Mouse (Mus musculus) telencephalon, adult 2 months (tissue): ENCODE data around the gene Gng7.

Experiments
- DNase-seq: peaks from one replicate; pipeline ENCODE4 v3.0.0-alpha.2; 2011; ENCODE audit warnings: low read depth, low spot score

Gng7 gene

GRCm38 (mm10) chr10:80929299-80930226, 85.2 kb downstream of the Gng7 start, which contains the start of gene Gadd45b:
Gadd45b (plus strand) TSS chr10:80930073.
- peak; percentile 97 for DNase-seq

GRCm38 (mm10) chr10:80928586-80929298, 86.0 kb downstream of the Gng7 start:
- DNase-seq = peak; percentile 76

- no peak for DNase-seq
These were observed 89.3 kb downstream of the Gng7 start for GRCm38 (mm10) chr10:80925472-80925871.

GRCm38 (mm10) chr10:80921923-80922322, 92.8 kb downstream of the Gng7 start:
- DNase-seq = no peak

- DNase-seq = peak; percentile 83
These were observed 96.8 kb downstream of the Gng7 start, which contains the start of gene Lmnb2 for GRCm38 (mm10) chr10:80917779-80918434. Lmnb2 (minus strand) TSS chr10:80918245.

GRCm38 (mm10) chr10:80917336-80917778, 97.4 kb downstream of the Gng7 start:
- no peak for DNase-seq

GRCm38 (mm10) chr10:80915736-80916135, 99.0 kb downstream of the Gng7 start:
- no peak for DNase-seq

GRCm38 (mm10) chr10:80915260-80915659, 99.5 kb downstream of the Gng7 start:
- DNase-seq = no peak

- DNase-seq = no peak
These were observed 100.5 kb downstream of the Gng7 start for GRCm38 (mm10) chr10:80914253-80914656.

GRCm38 (mm10) chr10:80913364-80914011, 101.3 kb downstream of the Gng7 start:
- DNase-seq = no peak

GRCm38 (mm10) chr10:80911891-80912290, 102.9 kb downstream of the Gng7 start:
- DNase-seq = no peak

GRCm38 (mm10) chr10:80911354-80911753, 103.4 kb downstream of the Gng7 start:
- no peak for DNase-seq

GRCm38 (mm10) chr10:80909375-80910162, 105.2 kb downstream of the Gng7 start:
- DNase-seq = no peak

- no peak for DNase-seq
These were observed 110.0 kb downstream of the Gng7 start for GRCm38 (mm10) chr10:80904709-80905108.

- DNase-seq = no peak
These were observed 110.6 kb downstream of the Gng7 start for GRCm38 (mm10) chr10:80904004-80904693.

- DNase-seq = no peak
These were observed 111.5 kb downstream of the Gng7 start for GRCm38 (mm10) chr10:80903282-80903681.

GRCm38 (mm10) chr10:80902273-80902940, 112.3 kb downstream of the Gng7 start:
- DNase-seq = no peak

- no peak for DNase-seq
These were observed 113.1 kb downstream of the Gng7 start for GRCm38 (mm10) chr10:80901409-80902272.
